Mouse (Mus musculus) CD8-positive naive resting alpha-beta T cell, adult 2 months (primary cell): ENCODE measurements around the gene Lsamp.

Experiments
- DNase-seq, 2 experiments: peaks; one replicate each; pipeline ENCODE4 v3.0.0; 2022; ENCODE audit warnings: low read depth in 2 of 2, low spot score in 2 of 2

Lsamp gene

GRCm38 (mm10) chr16:41532661-41533551, 1548.7 kb downstream of the Lsamp start:
- no peak for DNase-seq

DNA sequence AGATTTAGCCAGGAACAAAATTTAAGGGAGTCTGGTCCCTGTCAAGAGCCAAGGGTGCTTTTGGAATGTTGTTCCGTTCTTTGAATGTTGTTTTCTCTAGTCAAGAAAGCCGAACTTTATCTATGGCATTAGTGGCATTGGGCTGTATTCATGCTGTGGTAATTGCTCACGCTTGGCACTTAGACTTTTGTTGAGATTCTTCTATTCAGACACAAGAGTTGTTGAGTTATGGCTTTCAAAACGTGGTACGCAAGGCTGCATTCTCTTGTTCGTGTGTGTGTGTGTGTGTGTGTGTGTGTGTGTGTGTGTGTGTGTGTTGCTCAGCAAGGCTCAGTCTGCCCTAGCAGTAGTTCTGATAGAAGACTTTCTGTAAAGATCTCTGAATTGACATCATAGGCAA, 1549.5 kb downstream of the Lsamp start:
- no peak for DNase-seq

DNA sequence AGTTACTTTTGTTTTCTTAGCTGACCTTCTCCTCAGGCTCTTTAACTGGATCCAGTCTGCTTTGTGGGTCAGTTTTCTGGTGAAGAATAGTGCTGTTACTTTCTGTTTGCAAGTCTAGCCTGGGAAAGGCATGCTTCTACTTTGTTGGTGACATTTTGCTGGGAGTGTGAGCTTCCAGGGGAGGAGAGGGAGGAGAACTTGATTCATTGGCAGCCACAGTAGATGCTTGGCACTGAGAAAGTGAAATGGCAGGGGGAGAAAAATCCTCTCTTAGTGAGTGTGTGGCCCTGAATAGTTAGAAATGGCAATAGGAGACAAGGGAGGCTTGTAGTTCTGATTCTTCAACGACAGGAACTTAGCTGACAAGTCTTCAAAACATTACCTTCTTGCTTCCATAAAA, 1551.6 kb downstream of the Lsamp start:
- no peak for DNase-seq

GRCm38 (mm10) chr16:41542641-41543040, 1558.5 kb downstream of the Lsamp start:
- DNase-seq: no peak

- DNase-seq: no peak
Observed at GRCm38 (mm10) chr16:41551164-41551563, 1567.0 kb downstream of the Lsamp start.

DNA sequence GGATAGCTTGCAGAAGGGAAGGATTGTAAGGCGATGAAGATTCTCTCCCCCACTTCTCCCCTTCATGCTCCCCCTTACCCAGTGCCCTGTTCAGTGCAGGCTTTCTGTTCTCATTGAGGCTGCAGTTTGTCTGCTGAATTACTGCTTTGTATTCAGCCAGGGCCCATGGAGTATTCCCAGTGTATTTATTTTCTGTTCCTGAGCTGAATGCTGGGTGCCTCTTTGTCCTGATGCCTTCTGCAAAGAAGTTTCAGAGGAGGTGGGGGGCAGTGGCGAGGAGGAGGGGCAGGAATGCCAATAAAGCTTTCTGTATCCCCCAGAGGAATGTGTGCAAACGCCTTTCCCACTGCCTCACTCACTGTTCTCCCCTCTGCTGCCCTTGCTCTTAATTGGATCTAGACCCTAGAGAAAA, 1567.7 kb downstream of the Lsamp start:
- no peak for DNase-seq

DNA sequence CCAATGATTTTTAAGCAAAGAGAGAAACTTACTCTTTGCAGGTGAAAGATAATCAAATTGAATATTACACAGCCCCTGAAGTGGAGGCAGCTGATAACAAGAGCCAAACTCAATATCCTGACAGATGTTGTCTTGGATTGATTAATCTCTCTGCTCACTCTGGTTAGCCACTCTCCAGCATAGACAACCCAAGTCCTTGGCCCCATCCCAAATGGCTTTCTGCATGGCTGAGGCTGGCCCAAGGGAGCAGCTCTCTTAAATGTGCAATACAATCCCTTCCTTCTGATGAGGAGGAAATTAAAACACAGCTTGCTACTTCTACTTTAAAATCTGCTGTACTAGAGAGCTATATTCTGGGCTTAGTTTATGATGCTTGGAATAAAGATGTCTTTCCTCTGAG, 1572.9 kb downstream of the Lsamp start:
- no peak for DNase-seq

- DNase-seq: no peak
Observed at GRCm38 (mm10) chr16:41565233-41565632, 1581.1 kb downstream of the Lsamp start.

DNA sequence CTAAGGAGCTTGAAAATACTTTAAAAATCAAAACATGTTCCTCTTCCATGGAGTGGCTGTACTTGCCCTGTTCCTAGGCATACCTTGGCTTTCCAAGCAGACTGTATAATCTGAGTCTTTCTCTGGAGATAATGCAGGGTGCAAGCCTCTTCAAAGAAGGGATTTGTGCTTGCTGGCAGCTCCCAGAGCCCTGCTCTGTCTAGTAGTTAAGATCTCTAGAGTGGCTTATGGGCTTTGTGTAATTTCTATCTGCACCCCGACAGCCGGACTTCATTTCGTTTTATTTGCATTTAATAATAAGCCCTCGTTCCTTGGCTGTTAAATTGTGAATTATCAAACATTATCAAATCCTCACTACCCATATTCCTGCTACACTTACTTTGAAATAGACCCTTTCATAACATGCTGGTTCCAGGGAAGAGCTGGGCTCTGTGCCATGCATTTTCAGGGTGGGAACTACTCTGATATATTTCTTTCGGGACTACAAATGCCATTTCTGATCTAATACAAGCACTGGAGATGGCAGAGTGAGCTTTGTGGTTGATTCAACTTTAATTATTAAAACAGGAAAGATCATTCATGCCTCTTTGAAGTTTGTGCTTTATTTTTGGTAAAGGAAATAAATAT, 1604.6 kb downstream of the Lsamp start:
- DNase-seq: no peak

DNA sequence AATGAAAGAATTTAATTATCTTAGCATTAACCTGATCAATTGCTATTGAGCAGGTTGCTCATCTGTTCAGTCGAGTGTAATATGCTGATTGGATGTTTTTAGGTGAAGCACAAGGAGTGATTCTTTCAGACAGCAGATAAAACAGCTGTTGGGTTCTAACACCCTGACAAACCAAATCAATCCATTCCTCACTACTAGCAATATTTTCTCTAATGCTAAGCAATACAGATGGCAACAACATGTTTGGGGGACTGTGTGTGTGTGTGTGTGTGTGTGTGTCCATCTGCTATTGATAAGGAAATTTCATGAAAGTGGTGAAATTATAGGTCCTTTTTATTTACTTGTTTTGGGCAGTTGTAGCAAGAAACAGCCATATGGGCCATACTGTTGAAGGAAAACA, 1628.1 kb downstream of the Lsamp start:
- DNase-seq: no peak

DNA sequence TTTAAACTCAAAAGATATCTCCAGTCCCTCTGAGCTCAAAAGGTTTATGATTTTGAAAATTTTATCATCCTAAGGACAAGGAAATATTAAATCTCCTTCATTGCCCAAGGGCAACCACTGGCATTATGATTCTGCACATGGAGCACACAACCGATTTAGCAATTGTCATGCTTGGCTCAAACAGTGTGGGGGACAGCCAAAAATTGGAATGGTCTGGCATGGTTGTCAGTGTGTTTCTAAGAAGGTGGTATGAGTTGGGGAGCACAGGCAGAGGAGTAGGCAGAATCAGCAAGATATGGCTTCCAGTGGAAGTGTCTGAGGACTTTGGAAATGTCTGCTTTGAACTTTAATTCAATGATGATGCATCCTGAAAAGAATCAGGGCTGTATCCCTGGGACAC, 1639.7 kb downstream of the Lsamp start:
- DNase-seq: no peak

GRCm38 (mm10) chr16:41633898-41634297, 1649.7 kb downstream of the Lsamp start:
- no peak for DNase-seq

DNA sequence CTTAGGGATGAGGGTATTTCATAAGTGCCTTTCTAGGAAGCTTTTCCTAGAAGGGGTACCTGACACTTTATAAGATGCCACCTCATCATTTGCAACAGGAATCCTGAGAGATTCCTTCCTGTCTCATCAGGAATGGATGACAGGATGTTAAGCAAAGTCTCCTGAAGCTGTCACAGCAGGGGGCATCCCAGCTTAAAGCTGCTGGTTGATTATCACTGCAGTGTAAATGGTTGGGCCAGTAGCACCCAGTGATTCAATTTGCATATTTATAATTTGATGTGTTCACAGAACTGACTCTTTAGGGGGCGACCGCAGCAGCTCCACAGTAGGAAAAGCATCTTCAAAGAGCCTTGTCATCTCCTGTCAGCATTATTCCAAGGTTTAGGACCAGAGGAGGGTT, 1656.7 kb downstream of the Lsamp start:
- DNase-seq: no peak

DNA sequence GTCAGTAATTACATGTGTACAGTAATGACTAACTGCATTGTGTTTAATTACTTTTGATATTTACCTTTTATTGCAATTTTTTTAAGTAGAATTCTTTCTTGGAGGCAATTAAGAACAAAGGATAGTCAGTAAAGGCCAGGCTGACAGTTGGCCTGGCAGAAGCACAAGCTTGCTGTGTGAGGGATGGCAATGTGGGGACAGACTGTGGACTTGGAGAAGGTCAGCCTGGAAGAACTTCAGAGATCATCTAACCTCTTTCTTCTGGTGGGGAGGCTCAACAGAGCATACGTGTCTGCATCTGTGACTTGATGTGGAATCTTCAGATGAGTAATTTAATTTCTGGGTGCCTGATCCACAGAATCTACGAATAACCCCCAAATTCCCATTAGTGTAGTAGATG, 1669.1 kb downstream of the Lsamp start:
- DNase-seq: no peak

- no peak for DNase-seq
Observed at GRCm38 (mm10) chr16:41674316-41675038, 1690.3 kb downstream of the Lsamp start.

DNA sequence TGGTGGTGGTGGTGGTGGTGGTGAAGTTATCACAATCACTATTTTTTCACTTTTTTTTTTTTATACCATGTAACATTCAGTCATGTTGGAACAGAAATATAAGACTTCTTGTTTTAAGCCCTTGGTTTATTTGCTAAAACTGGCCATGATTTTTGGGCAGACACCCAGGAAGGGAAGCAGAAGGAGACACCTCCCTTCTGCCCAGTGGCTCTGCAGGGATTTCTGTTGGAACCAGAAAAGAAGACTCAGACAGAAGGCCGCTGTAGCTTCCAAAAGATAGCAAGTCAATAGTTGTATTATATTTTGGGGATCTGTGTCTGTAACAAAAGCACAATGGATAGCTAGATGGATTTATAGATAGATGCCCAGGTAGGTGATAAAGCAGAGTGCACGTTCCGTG, 1691.6 kb downstream of the Lsamp start:
- no peak for DNase-seq

GRCm38 (mm10) chr16:41692435-41692834, 1708.3 kb downstream of the Lsamp start:
- DNase-seq: no peak

- no peak for DNase-seq
Observed at GRCm38 (mm10) chr16:41701790-41702428, 1717.7 kb downstream of the Lsamp start.

- DNase-seq: no peak
Observed at GRCm38 (mm10) chr16:41728900-41729585, 1744.9 kb downstream of the Lsamp start.

DNA sequence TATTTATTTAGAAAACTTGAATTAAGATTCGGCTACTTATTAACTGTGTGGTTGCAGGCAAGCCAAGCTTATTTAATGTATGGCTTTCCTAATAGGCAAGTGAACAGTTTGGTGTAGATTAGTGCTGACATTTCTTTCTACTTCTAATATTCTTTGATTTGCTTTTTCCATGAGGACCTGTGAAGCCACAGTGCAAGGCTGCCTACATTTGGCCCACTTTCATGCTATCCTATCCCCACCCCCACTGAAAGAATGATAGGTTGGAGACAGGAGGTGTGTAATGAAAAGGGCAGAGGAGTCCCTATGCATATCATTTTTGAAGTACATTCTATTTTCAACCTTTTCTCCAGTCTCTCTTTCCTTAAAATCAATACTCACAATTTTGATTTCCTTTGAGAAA, 1745.8 kb downstream of the Lsamp start:
- no peak for DNase-seq

DNA sequence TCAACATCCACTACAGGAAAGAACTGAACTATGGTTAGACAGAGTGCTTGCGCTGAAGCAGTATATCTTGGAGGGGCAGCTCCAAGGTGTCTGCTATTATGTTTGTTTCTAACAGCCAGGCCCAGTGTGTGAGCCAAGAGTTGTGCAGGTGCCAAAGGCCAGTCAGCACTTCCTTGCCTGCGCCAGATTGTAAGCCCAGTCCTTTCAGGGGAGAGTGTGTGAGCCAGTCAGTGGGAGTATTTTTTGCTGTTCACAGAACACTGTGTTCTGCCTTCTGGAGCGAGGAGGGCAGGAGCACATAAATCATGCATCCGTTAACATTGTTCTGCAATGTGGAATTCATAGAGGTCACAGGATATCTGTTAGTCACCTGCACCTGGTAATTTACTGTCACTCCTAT, 1760.9 kb downstream of the Lsamp start:
- DNase-seq: no peak
